Mouse (Mus musculus) forebrain, postnatal 0 days (tissue): ENCODE measurements around the gene Klk1b24. TPM values are rescaled to one million over a fixed set of nuclear protein-coding genes. Genes with fewer than 3 reads are reported as not detected.
"Not testable (repeated sequence)": the region's sequence is repeated elsewhere in the genome, so short reads cannot be mapped to it uniquely, and the experiment has no call there.

Experiments used
- ATAC-seq: fragments of 200-750 bp; cut with Nextera tagmentation; 2 replicates; pipeline ENCODE4 v1.8.0; 2017; ENCODE audit warnings: mild to moderate bottlenecking, moderate library complexity
- DNase-seq: peaks from one replicate; pipeline ENCODE4 v3.0.0-alpha.2; 2015
- H3K27ac ChIP-seq: fragments of 300-500 bp; sonication (generic); 2 replicates; pipeline ENCODE4 v1.5.1; 2014; ENCODE audit warnings: low read depth, mild to moderate bottlenecking, antibody characterized with exemption, low read length, moderate library complexity, mixed read lengths
- H3K27me3 ChIP-seq: fragments of 300-500 bp; sonication (generic); 2 replicates; pipeline ENCODE4 v1.6.1; 2014; ENCODE audit warnings: mild to moderate bottlenecking, low read length, mixed read lengths; ENCODE audit not compliant: insufficient read depth
- H3K36me3 ChIP-seq: fragments of 300-500 bp; sonication (generic); 2 replicates; pipeline ENCODE4 v1.6.1; 2014; ENCODE audit warnings: mild to moderate bottlenecking, moderate library complexity; ENCODE audit not compliant: insufficient read depth
- H3K4me1 ChIP-seq: fragments of 300-500 bp; sonication (generic); 2 replicates; pipeline ENCODE4 v1.6.1; 2014; ENCODE audit warnings: antibody characterized with exemption; ENCODE audit not compliant: insufficient read depth
- H3K4me2 ChIP-seq: fragments of 300-500 bp; sonication (generic); 2 replicates; pipeline ENCODE4 v1.6.1; 2014; ENCODE audit warnings: low read depth, mild to moderate bottlenecking, moderate library complexity
- H3K4me3 ChIP-seq: fragments of 300-500 bp; sonication (generic); 2 replicates; pipeline ENCODE4 v1.5.1; 2014; ENCODE audit warnings: low read depth, low read length, mixed read lengths
- H3K9ac ChIP-seq: fragments of 300-500 bp; sonication (generic); 2 replicates; pipeline ENCODE4 v1.6.1; 2014; ENCODE audit warnings: mild to moderate bottlenecking
- H3K9me3 ChIP-seq: fragments of 300-500 bp; sonication (generic); 2 replicates; pipeline ENCODE4 v1.6.1; 2016; ENCODE audit warnings: low read length
- CTCF ChIP-seq: sonication (generic); IDR thresholded peaks from 2 replicates; pipeline ENCODE4 v1.5.1; 2016; ENCODE audit warnings: antibody characterized with exemption, control low read depth, low read depth
- WGBS: fragments of 180-500 bp; shearing (Covaris S2); extraction: QIAGEN DNeasy Blood & Tissue Kit; methylation state at CpG from one replicate; pipeline ENCODE4 v1.1.7; 2014; 5-methylcytosine and 5-hydroxymethylcytosine counted together
- polyA plus RNA-seq: library from polyadenylated mRNA; unstranded; fragments of >200 nt; fragmentation: Nextera tagmentation; extraction: Ambion mirVana; gene quantifications from 2 replicates; pipeline ENCODE4 v1.2.1, GENCODE M21; 2015
- total RNA-seq: library from RNA; depleted of rRNA; stranded (reverse); fragments of >200 nt; gene quantifications from 2 replicates; pipeline ENCODE4 v1.2.3, GENCODE M21; 2014; rRNA removed

Klk1b24 gene
- total and polyA plus RNA-seq, 2 experiments from 2014 or later, result not detected

GRCm38 (mm10) chr7:44215645-44216044, 27.6 kb downstream of the Klk1b24 start, which contains the start of gene Klk1b5:
Gene Klk1b5, plus strand, starts transcription at chr7:44215945.
- no peak within 1 kb of the TSS for H3K4me2 ChIP-seq
- DNase-seq (no peak), ATAC-seq (no peak)
- H3K9ac ChIP-seq, result no peak within 1 kb of the TSS
- no peaks in the 10 kb centered on the region for H3K9me3 ChIP-seq
- H3K4me3 ChIP-seq, result no peak within 1 kb of the TSS
- H3K27ac ChIP-seq, result no peak within 1 kb of the TSS
- no peaks in the 10 kb centered on the region for H3K27me3 ChIP-seq
- WGBS, result 79% methylated on average over 1 of the region's 1 CpGs
- no peaks in the 10 kb centered on the region for H3K4me1 ChIP-seq
- TF ChIP-seq CTCF, result no peak
- H3K36me3 ChIP-seq, result no peaks in the 10 kb centered on the region

GRCm38 (mm10) chr7:44221601-44222000, 33.6 kb downstream of the Klk1b24 start:
- DNase-seq, H3K27me3 ChIP-seq, H3K4me2 ChIP-seq, ATAC-seq, H3K9ac ChIP-seq, H3K9me3 ChIP-seq, H3K4me3 ChIP-seq, H3K27ac ChIP-seq, H3K4me1 ChIP-seq, H3K36me3 ChIP-seq: not testable (repeated sequence)
- 85% methylated on average over 8 of the region's 10 CpGs for WGBS

GRCm38 (mm10) chr7:44222335-44222734, 34.3 kb downstream of the Klk1b24 start:
- 77% methylated on average over 6 of the region's 6 CpGs for WGBS
- not testable (repeated sequence) for H3K9me3 ChIP-seq, H3K4me1 ChIP-seq, H3K36me3 ChIP-seq, DNase-seq, H3K4me3 ChIP-seq, ATAC-seq, H3K9ac ChIP-seq, H3K27ac ChIP-seq, H3K27me3 ChIP-seq, H3K4me2 ChIP-seq

GRCm38 (mm10) chr7:44225076-44225475, 37.0 kb downstream of the Klk1b24 start, which contains the start of gene Klk1:
Gene Klk1, plus strand, starts transcription at chr7:44225360.
- Histone ChIP-seq H3K4me1 (no peaks in the 10 kb centered on the region), H3K27me3 (no peaks in the 10 kb centered on the region), H3K27ac (no peak within 1 kb of the TSS), H3K4me3 (no peak within 1 kb of the TSS), H3K9me3 (no peaks in the 10 kb centered on the region), H3K9ac (no peak within 1 kb of the TSS), H3K36me3 (no peaks in the 10 kb centered on the region), H3K4me2 (no peak within 1 kb of the TSS)
- WGBS, result 44% methylated on average over 1 of the region's 1 CpGs
- no peak for TF ChIP-seq CTCF
- ATAC-seq (no peak), DNase-seq (no peak)

- no peak within 1 kb of the TSS for H3K9ac ChIP-seq
- 79% methylated on average over 3 of the region's 3 CpGs for WGBS
- no peak within 1 kb of the TSS for H3K4me2 ChIP-seq
- H3K27ac ChIP-seq, result no peak within 1 kb of the TSS
- no peaks in the 10 kb centered on the region for H3K4me1 ChIP-seq
- no peaks in the 10 kb centered on the region for H3K36me3 ChIP-seq
- no peak for TF ChIP-seq CTCF
- ATAC-seq (no peak), DNase-seq (no peak)
- no peaks in the 10 kb centered on the region for H3K9me3 ChIP-seq
- no peak within 1 kb of the TSS for H3K4me3 ChIP-seq
- no peaks in the 10 kb centered on the region for H3K27me3 ChIP-seq
Observed at GRCm38 (mm10) chr7:44235909-44236308, 47.9 kb downstream of the Klk1b24 start, which contains the start of gene Gm36864. Gene Gm36864, plus strand, starts transcription at chr7:44236177.

GRCm38 (mm10) chr7:44239913-44240312, 51.9 kb downstream of the Klk1b24 start:
- Histone ChIP-seq H3K27me3 (no peaks in the 10 kb centered on the region), H3K36me3 (no peaks in the 10 kb centered on the region), H3K27ac (no peak overlapping the region), H3K9ac (no peak overlapping the region), H3K4me3 (no peak overlapping the region), H3K9me3 (no peaks in the 10 kb centered on the region), H3K4me2 (no peak overlapping the region), H3K4me1 (no peaks in the 10 kb centered on the region)
- DNase-seq (no peak), ATAC-seq (no peak)
- WGBS, result 44% methylated on average over 2 of the region's 2 CpGs
- no peak for TF ChIP-seq CTCF

GRCm38 (mm10) chr7:44240712-44241111, 52.7 kb downstream of the Klk1b24 start:
- no peak for DNase-seq
- H3K36me3 ChIP-seq, result no peaks in the 10 kb centered on the region
- no peaks in the 10 kb centered on the region for H3K9me3 ChIP-seq
- H3K27me3 ChIP-seq, result no peaks in the 10 kb centered on the region
- H3K4me1 ChIP-seq, result peaks cover 6% of the 10 kb centered on the region
- H3K9ac ChIP-seq, result no peak overlapping the region
- ATAC-seq, result no peak; the same call in 1 of the 2 replicates
- no peak for TF ChIP-seq CTCF
- 63% methylated on average over 1 of the region's 1 CpGs for WGBS
- H3K27ac ChIP-seq, result no peak overlapping the region
- no peak overlapping the region for H3K4me3 ChIP-seq
- H3K4me2 ChIP-seq, result no peak overlapping the region

GRCm38 (mm10) chr7:44241163-44241562, 53.1 kb downstream of the Klk1b24 start:
- Histone ChIP-seq H3K4me1 (peaks cover 7% of the 10 kb centered on the region), H3K27me3 (no peaks in the 10 kb centered on the region), H3K36me3 (no peaks in the 10 kb centered on the region), H3K9ac (no peak overlapping the region), H3K4me2 (no peak overlapping the region), H3K4me3 (no peak overlapping the region), H3K9me3 (no peaks in the 10 kb centered on the region), H3K27ac (no peak overlapping the region)
- ATAC-seq (no peak), DNase-seq (no peak)
- WGBS, result 68% methylated on average over 2 of the region's 2 CpGs
- TF ChIP-seq CTCF, result no peak

Other genes with a start within 250 kb of the Klk1b24 start
- not detected in 2 replicates for gene Klk1b8, start 237.6 kb upstream of the Klk1b24 start, total RNA-seq
- gene Klk1b8, start 237.6 kb upstream of the Klk1b24 start, polyA plus RNA-seq, result not detected in 2 replicates
- not detected in 2 replicates for gene Klk1b1, start 221.5 kb upstream of the Klk1b24 start, total RNA-seq
- gene Klk1b1, start 221.5 kb upstream of the Klk1b24 start, polyA plus RNA-seq, result not detected in 2 replicates
- gene Klk1b9, start 212.2 kb upstream of the Klk1b24 start, total RNA-seq, result not detected in 2 replicates
- not detected in 2 replicates for gene Klk1b9, start 212.2 kb upstream of the Klk1b24 start, polyA plus RNA-seq
- not detected in 2 replicates for gene Klk1b11, start 192.4 kb upstream of the Klk1b24 start, total RNA-seq
- gene Klk1b11, start 192.4 kb upstream of the Klk1b24 start, polyA plus RNA-seq, result not detected in 2 replicates
- not detected in 2 replicates for gene Klk1b26, start 176.1 kb upstream of the Klk1b24 start, total RNA-seq
- not detected in 2 replicates for gene Klk1b26, start 176.1 kb upstream of the Klk1b24 start, polyA plus RNA-seq
- not detected in 2 replicates for gene Klk1b27, start 135.9 kb upstream of the Klk1b24 start, total RNA-seq
- gene Klk1b27, start 135.9 kb upstream of the Klk1b24 start, polyA plus RNA-seq, result not detected in 2 replicates
- not detected in 2 replicates for gene Klk1b21, start 85.9 kb upstream of the Klk1b24 start, total RNA-seq
- gene Klk1b21, start 85.9 kb upstream of the Klk1b24 start, polyA plus RNA-seq, result not detected in 2 replicates
- gene Klk1b22, start 75.6 kb upstream of the Klk1b24 start, total RNA-seq, result not detected in 2 replicates
- gene Klk1b22, start 75.6 kb upstream of the Klk1b24 start, polyA plus RNA-seq, result not detected in 2 replicates
- gene Klk1b16, start 51.5 kb upstream of the Klk1b24 start, total RNA-seq, result not detected in 2 replicates
- not detected in 2 replicates for gene Klk1b16, start 51.5 kb upstream of the Klk1b24 start, polyA plus RNA-seq
- gene Klk1b3, start 10.0 kb downstream of the Klk1b24 start, total RNA-seq, result not detected in 2 replicates
- gene Klk1b3, start 10.0 kb downstream of the Klk1b24 start, polyA plus RNA-seq, result not detected in 2 replicates
- not detected in 2 replicates for gene Klk1b4, start 19.2 kb downstream of the Klk1b24 start, total RNA-seq
- gene Klk1b4, start 19.2 kb downstream of the Klk1b24 start, polyA plus RNA-seq, result not detected in 2 replicates
- gene Klk1b5, start 27.7 kb downstream of the Klk1b24 start, total RNA-seq, result not detected in 2 replicates
- not detected in 2 replicates for gene Klk1b5, start 27.7 kb downstream of the Klk1b24 start, polyA plus RNA-seq
- gene Klk1, start 37.1 kb downstream of the Klk1b24 start, total RNA-seq, result not detected in 2 replicates
- gene Klk1, start 37.1 kb downstream of the Klk1b24 start, polyA plus RNA-seq, result not detected in 2 replicates
- gene Gm36864, start 47.9 kb downstream of the Klk1b24 start, total RNA-seq, result not detected in 2 replicates
- not detected in 2 replicates for gene Gm36864, start 47.9 kb downstream of the Klk1b24 start, polyA plus RNA-seq
- 0.23 and 0.29 TPM in 2 replicates for gene 1700028J19Rik, start 58.5 kb downstream of the Klk1b24 start, total RNA-seq
- 1.6 and 2.3 TPM in 2 replicates for gene 1700028J19Rik, start 58.5 kb downstream of the Klk1b24 start, polyA plus RNA-seq
- 250 and 333 TPM in 2 replicates for gene 2410002F23Rik, start 58.5 kb downstream of the Klk1b24 start, total RNA-seq
- gene 2410002F23Rik, start 58.5 kb downstream of the Klk1b24 start, polyA plus RNA-seq, result 312 and 332 TPM in 2 replicates
- gene Acp4, start 69.1 kb downstream of the Klk1b24 start, total RNA-seq, result not detected in 2 replicates
- gene Acp4, start 69.1 kb downstream of the Klk1b24 start, polyA plus RNA-seq, result 0.12 TPM in 1 of 2 replicates, not detected in the other
- gene Gm15517, start 73.2 kb downstream of the Klk1b24 start, total RNA-seq, result not detected in 2 replicates
- not detected in 2 replicates for gene Gm15517, start 73.2 kb downstream of the Klk1b24 start, polyA plus RNA-seq
- gene Clec11a, start 118.7 kb downstream of the Klk1b24 start, total RNA-seq, result 3.8 and 4.7 TPM in 2 replicates
- 3.7 and 4.3 TPM in 2 replicates for gene Clec11a, start 118.7 kb downstream of the Klk1b24 start, polyA plus RNA-seq
- gene Shank1, start 122.0 kb downstream of the Klk1b24 start, total RNA-seq, result 31.1 and 34.2 TPM in 2 replicates
- gene Shank1, start 122.0 kb downstream of the Klk1b24 start, polyA plus RNA-seq, result 15.4 and 29.7 TPM in 2 replicates
- gene Syt3, start 195.9 kb downstream of the Klk1b24 start, total RNA-seq, result 48.2 and 77.2 TPM in 2 replicates
- 43.9 and 55.0 TPM in 2 replicates for gene Syt3, start 195.9 kb downstream of the Klk1b24 start, polyA plus RNA-seq
- 1.3 and 7.3 TPM in 2 replicates for gene 1700008O03Rik, start 197.6 kb downstream of the Klk1b24 start, total RNA-seq
- 2.7 and 3.5 TPM in 2 replicates for gene 1700008O03Rik, start 197.6 kb downstream of the Klk1b24 start, polyA plus RNA-seq
- 347 and 391 TPM in 2 replicates for gene Lrrc4b, start 240.8 kb downstream of the Klk1b24 start, total RNA-seq
- gene Lrrc4b, start 240.8 kb downstream of the Klk1b24 start, polyA plus RNA-seq, result 19.5 and 22.2 TPM in 2 replicates